Mouse (Mus musculus) ovary, adult 10 weeks (tissue): ENCODE results near the gene Casp8. TPM values are rescaled to one million over a fixed set of nuclear protein-coding genes. Genes with fewer than 3 reads are reported as not detected.

Source experiments
- polyA plus RNA-seq: library from polyadenylated mRNA; stranded (reverse); fragments of 350-450 nt; fragmentation: Illumina TruSeq; extraction: RNeasy Lipid Tissue Mini Kit (QIAGEN cat#74804); gene quantifications from one replicate; pipeline ENCODE4 v1.2.3, GENCODE M21; 2014

The Casp8 gene
- polyA plus RNA-seq, result 47.8 TPM

DNA sequence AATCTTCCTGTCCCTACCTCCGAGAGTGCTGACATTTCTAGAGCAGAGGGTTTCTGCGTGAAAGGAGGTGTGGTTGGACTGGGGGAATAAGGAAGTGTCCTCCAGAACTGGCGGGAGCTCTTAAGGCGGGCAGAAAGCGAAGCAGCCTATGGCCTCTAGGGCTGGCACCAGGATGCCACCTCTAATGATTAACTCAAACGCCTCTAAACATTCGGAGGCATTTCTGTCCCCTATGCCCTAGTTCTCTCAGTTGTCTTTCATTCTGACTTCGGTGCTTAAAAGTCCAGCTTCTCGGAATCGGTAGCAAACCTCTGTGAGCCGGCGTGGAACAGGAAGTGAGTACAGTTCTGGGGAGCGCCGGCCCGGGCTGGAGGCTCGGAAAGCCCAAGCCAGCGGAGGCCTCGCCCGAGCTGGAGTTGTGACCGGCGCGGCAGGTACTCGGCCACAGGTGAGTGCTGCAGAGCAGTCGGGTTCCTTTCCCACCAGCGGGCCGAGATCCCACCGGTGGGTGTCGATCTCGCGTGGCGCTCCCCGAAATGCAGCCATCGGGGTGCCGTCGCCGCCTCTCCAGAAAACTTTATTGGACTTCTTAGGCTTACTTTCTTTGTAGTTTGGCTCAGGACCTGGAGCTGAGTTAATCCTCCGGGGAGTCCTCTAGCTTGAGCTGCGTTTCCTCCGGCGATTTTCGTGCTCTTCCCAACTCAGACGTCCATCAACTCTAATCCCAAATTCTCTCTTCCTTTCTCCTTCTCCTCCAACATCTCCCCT lies at the start of gene Casp8:
Gene Casp8 (plus strand): TSS at position 84 of the 768 bp plus-strand sequence.

Other genes starting within 250 kb of the Casp8 start
- 67.4 TPM for gene Fam126b, start 209.1 kb upstream of the Casp8 start, polyA plus RNA-seq
- gene Ndufb3, start 209.0 kb upstream of the Casp8 start, polyA plus RNA-seq, result 45.4 TPM
- gene Als2cr12, start 99.4 kb upstream of the Casp8 start, polyA plus RNA-seq, result not detected
- gene Cflar, start 83.9 kb upstream of the Casp8 start, polyA plus RNA-seq, result 162 TPM
- 61.8 TPM for gene Trak2, start 178.1 kb downstream of the Casp8 start, polyA plus RNA-seq
- 39.3 TPM for gene Stradb, start 178.1 kb downstream of the Casp8 start, polyA plus RNA-seq